In the genomic region with DNA sequence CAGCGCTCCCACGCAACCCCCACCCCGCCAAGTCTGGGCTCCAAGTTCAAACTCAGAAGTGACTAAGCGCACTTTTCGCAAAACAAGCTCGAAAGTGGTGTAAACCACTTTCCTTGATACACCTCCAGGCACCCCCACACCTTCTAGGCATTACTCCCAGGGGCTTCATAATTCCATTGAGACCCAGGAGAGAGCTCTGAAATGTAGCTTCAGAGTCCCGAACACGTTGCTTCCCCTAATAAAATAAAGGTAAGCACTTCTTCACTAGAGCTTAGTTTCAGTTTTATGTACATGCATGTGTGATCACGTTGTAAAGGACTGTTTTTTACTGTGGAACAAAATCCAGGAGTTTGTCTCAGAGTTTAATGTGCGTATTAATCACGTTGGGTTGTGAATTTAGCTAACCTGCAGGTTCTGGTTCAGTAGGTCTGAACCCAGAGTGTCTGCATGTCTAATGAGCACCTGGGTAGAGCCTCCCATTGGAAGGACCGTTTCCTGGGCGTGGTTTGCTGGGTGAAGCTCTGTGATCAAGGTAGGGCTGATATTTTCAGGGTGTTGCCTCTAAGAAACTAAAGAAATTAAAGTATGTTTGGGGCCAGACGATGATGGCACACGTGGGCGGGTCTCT, we compare ENCODE assay signal across 8 mouse cellular contexts. TPM values are rescaled to one million over a fixed set of nuclear protein-coding genes. Genes with fewer than 3 reads are reported as not detected.
DNase-seq lines count a peak whose midpoint lies in the region; ATAC-seq and TF ChIP-seq lines count a peak whose summit lies in the region.

No protein-coding gene starts in this region.

- H3K36me3 ChIP-seq in embryonic facial prominence, embryonic 13.5 days: no peaks in the 10 kb centered on the region
- no peaks in the 10 kb centered on the region for H3K36me3 ChIP-seq in hindbrain, embryonic 14.5 days (replicated peaks; ENCODE audit: control insufficient read depth, insufficient read depth)
- H3K36me3 ChIP-seq in liver, embryonic 11.5 days (ENCODE audit: control insufficient read depth, insufficient read depth, low read length): no peaks in the 10 kb centered on the region
- H3K36me3 ChIP-seq in neural tube, embryonic 12.5 days: no peaks in the 10 kb centered on the region

- no peak for ATAC-seq in embryonic facial prominence, embryonic 13.5 days (ENCODE audit: insufficient number of reproducible peaks, insufficient read depth, low FRiP score, low TSS enrichment, low read depth)
- no peak for ATAC-seq in hindbrain, embryonic 14.5 days (ENCODE audit: low FRiP score)
- ATAC-seq in liver, embryonic 11.5 days (replicated peaks; ENCODE audit: low FRiP score): peak; percentile 72
- ATAC-seq in neural tube, embryonic 12.5 days (ENCODE audit: low FRiP score, low read depth): no peak

- H3K9ac ChIP-seq in embryonic facial prominence, embryonic 13.5 days: peak overlapping the region; percentile 96
- peak overlapping the region; percentile 79; the same call in 1 of the 2 replicates for H3K9ac ChIP-seq in hindbrain, embryonic 14.5 days
- H3K9ac ChIP-seq in liver, embryonic 11.5 days (ENCODE audit: low read depth, low read length): peak overlapping the region; percentile 71
- H3K9ac ChIP-seq in neural tube, embryonic 12.5 days: peak overlapping the region; percentile 70; the same call in 1 of the 2 replicates

- DNase-seq in layer of hippocampus, adult 2 months (ENCODE audit: low spot score in 2 of 2): no peak
- DNase-seq in layer of hippocampus, adult 18-20 months (ENCODE audit: low spot score in 2 of 2): no peak
- DNase-seq in hindbrain, embryonic 14.5 days (ENCODE audit: low spot score): no peak
- DNase-seq in liver, embryonic 11.5 days (ENCODE audit: low spot score): no peak
- no peak for DNase-seq in frontal cortex, postnatal 25 days (ENCODE audit: low spot score in 2 of 2)
- no peak for DNase-seq in right cerebral cortex, adult 2 months (ENCODE audit: low spot score in 2 of 2)

- H3K4me2 ChIP-seq in embryonic facial prominence, embryonic 13.5 days: peak overlapping the region; percentile 69
- peak overlapping the region; percentile 95 for H3K4me2 ChIP-seq in hindbrain, embryonic 14.5 days (replicated peaks)
- H3K4me2 ChIP-seq in liver, embryonic 11.5 days: peak overlapping the region; percentile 80
- H3K4me2 ChIP-seq in neural tube, embryonic 12.5 days (replicated peaks): peak overlapping the region; percentile 94

- peak overlapping the region; percentile 71 for H3K4me3 ChIP-seq in layer of hippocampus, adult 2 months
- H3K4me3 ChIP-seq in embryonic facial prominence, embryonic 13.5 days: peak overlapping the region; percentile 75
- H3K4me3 ChIP-seq in hindbrain, embryonic 14.5 days (replicated peaks; ENCODE audit: low read length): peak overlapping the region; percentile 62
- peak overlapping the region; percentile 80 for H3K4me3 ChIP-seq in liver, embryonic 11.5 days (ENCODE audit: low read depth, low read length)
- peak overlapping the region; percentile 63 for H3K4me3 ChIP-seq in neural tube, embryonic 12.5 days

- H3K4me1 ChIP-seq in embryonic facial prominence, embryonic 13.5 days: peaks cover 35% of the 10 kb centered on the region
- H3K4me1 ChIP-seq in hindbrain, embryonic 14.5 days (replicated peaks; ENCODE audit: control insufficient read depth, insufficient read depth, low read length): 0 out of 2 replicates have a peak, but pooled peaks cover 5% of the 10 kb centered on the region
- H3K4me1 ChIP-seq in liver, embryonic 11.5 days (replicated peaks; ENCODE audit: control insufficient read depth, insufficient read depth, low read length): 0 out of 2 replicates have a peak, but pooled peaks cover 7% of the 10 kb centered on the region
- H3K4me1 ChIP-seq in neural tube, embryonic 12.5 days: peaks cover 17% of the 10 kb centered on the region

- WGBS in embryonic facial prominence, embryonic 13.5 days: 6% methylated on average over 16 of the region's 16 CpGs
- 12% methylated on average over 16 of the region's 16 CpGs for WGBS in hindbrain, embryonic 14.5 days
- WGBS in liver, embryonic 11.5 days: 8% methylated on average over 16 of the region's 16 CpGs
- 12% methylated on average over 16 of the region's 16 CpGs for WGBS in neural tube, embryonic 12.5 days

- H3K27ac ChIP-seq in layer of hippocampus, adult 2 months: peak overlapping the region; percentile 95
- peak overlapping the region; percentile 95 for H3K27ac ChIP-seq in embryonic facial prominence, embryonic 13.5 days
- peak overlapping the region; percentile 77; the same call in 1 of the 2 replicates for H3K27ac ChIP-seq in hindbrain, embryonic 14.5 days
- H3K27ac ChIP-seq in liver, embryonic 11.5 days (ENCODE audit: low read depth, low read length): peak overlapping the region; percentile 75
- H3K27ac ChIP-seq in neural tube, embryonic 12.5 days: no peak overlapping the region

- no peaks in the 10 kb centered on the region for H3K9me3 ChIP-seq in embryonic facial prominence, embryonic 13.5 days
- no peaks in the 10 kb centered on the region for H3K9me3 ChIP-seq in hindbrain, embryonic 14.5 days (ENCODE audit: control insufficient read depth, low read length)
- no peaks in the 10 kb centered on the region for H3K9me3 ChIP-seq in liver, embryonic 11.5 days (ENCODE audit: control insufficient read depth, low read length)
- no peaks in the 10 kb centered on the region for H3K9me3 ChIP-seq in neural tube, embryonic 12.5 days

- H3K27me3 ChIP-seq in embryonic facial prominence, embryonic 13.5 days: no peaks in the 10 kb centered on the region
- H3K27me3 ChIP-seq in hindbrain, embryonic 14.5 days (ENCODE audit: control insufficient read depth, insufficient read depth, low read length): peaks cover 26% of the 10 kb centered on the region
- H3K27me3 ChIP-seq in liver, embryonic 11.5 days (replicated peaks; ENCODE audit: control insufficient read depth, insufficient read depth, low read length): no peaks in the 10 kb centered on the region
- H3K27me3 ChIP-seq in neural tube, embryonic 12.5 days (replicated peaks): peaks cover 27% of the 10 kb centered on the region

- no peak for TF ChIP-seq CTCF in layer of hippocampus, adult 2 months (conservative IDR thresholded peaks at IDR 0.05)

RNA-seq across cellular contexts. Expression of a gene that starts 0.4 kb away (rescaled TPM):
- total RNA-seq in layer of hippocampus, adult 2 months (2021): 10 to 100 TPM; 10.7 to 11.7 TPM
- 10 to 100 TPM in 1 of 2 experiments, 1 to 10 TPM in 1; 9.6 to 11.2 TPM for total RNA-seq in layer of hippocampus, adult 18-20 months (2021)
- polyA plus RNA-seq in embryonic facial prominence, embryonic 13.5 days (2015; fragmentation: Nextera tagmentation; extraction: Ambion mirVana): 27.0 and 33.3 TPM in 2 replicates
- polyA plus RNA-seq in hindbrain, embryonic 14.5 days (2014; fragmentation: Nextera tagmentation; extraction: Ambion mirVana): 10.9 and 11.4 TPM in 2 replicates
- polyA plus RNA-seq in liver, embryonic 11.5 days (2014; fragmentation: Nextera tagmentation; extraction: Ambion mirVana): 9.5 and 10.5 TPM in 2 replicates
- 12.9 and 14.4 TPM in 2 replicates for polyA plus RNA-seq in neural tube, embryonic 12.5 days (2016; fragmentation: Nextera tagmentation; extraction: Ambion mirVana)
